Mouse (Mus musculus) bone marrow, adult 2 months (tissue): ENCODE data around the gene Lingo2.

Experiments
- CTCF ChIP-seq: fragments of 200-500 bp; IDR thresholded peaks from 2 replicates; pipeline ENCODE4 v1.5.1; 2011; ENCODE audit warnings: low read length, control low read depth; ENCODE audit not compliant: control insufficient read depth, insufficient read depth
- POLR2A ChIP-seq: fragments of 200-500 bp; IDR thresholded peaks from 2 replicates; pipeline ENCODE4 v1.6.1; 2011; ENCODE audit warnings: low read depth, mild to moderate bottlenecking, control low read depth, low read length, borderline replicate concordance; ENCODE audit not compliant: control insufficient read depth

DNA sequence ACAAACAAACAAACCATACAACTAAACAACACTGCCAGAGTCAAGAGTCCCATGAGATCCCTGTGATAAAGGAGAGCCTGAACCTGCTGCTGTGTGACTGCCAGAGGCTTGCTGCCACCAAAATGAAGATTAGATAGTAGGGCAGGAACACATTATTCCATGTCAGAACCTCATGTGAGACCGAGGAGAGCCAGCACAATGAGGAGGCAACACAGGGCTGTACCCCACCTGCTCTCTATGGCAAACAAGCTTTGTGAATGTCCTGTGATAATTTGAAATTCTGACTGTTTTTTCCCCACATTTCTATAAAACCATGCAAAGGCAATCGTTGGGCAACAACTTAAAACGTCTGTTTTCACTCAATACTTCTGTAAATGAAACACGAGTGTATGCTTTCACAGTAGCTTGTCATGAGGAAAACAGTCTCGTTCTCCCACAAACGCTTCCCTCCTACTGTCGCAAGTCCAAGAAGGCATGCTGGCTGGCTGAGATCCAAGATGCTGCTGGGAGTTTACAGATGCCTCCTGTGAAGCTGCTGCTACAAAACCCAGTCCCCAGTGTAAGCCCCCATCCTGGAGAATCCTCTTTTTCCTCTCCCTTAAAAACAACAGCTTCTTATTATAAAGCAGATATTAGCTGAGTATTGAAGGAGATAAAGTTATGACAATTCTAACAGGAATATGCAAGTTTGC lies 765.2 kb downstream of the Lingo2 start:
- no peak for TF ChIP-seq CTCF
- no peak for TF ChIP-seq POLR2A
